8 mouse cellular contexts compared by ENCODE assay signal in the genomic region with DNA sequence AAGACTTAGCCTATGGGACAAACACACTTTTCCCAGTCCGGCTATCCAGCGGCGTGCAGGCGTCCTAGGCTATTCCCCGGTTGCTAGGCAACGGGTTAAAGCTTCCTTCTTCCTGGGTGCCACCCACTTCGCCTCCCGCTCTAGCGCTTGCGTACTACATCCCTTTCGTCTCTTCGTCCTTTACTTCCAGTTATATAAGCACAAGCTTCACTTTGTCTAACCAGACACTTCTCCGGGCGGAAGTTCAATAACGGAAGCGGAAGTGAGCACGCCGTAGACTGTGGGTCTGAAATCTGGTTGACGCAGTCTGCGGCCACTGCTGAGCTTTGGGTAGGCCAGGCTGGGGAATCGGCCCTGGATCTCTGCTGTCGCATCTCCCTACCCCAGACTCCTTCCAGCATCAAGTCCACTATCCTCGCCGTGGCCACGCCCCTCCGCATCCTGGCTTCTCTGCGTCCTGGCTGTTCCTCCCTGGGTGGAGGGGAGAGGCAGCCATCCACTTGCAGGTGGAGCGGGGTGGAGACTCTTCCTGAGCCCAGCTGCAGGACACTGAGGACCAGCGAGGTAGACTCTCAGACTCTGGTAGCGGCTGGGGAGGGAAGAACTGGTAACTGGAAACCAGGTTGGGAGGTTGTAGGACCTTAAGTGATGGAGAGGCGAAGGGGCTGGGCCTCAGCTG. TPM values are rescaled to one million over a fixed set of nuclear protein-coding genes. Genes with fewer than 3 reads are reported as not detected.
DNase-seq lines count a peak whose midpoint lies in the region; ATAC-seq and TF ChIP-seq lines count a peak whose summit lies in the region.

TSS of gene Fam120b (plus strand) at position 206 of the 679 bp plus-strand sequence.

- H3K4me2 ChIP-seq in embryonic facial prominence, embryonic 13.5 days = peak within 1 kb of the TSS; percentile 88
- H3K4me2 ChIP-seq in limb, embryonic 12.5 days = peak within 1 kb of the TSS; percentile 71
- H3K4me2 ChIP-seq in midbrain, embryonic 15.5 days = peak within 1 kb of the TSS; percentile 89

- peaks cover 9% of the 10 kb centered on the region; the same call in 1 of the 2 replicates for H3K27me3 ChIP-seq in embryonic facial prominence, embryonic 13.5 days
- no peaks in the 10 kb centered on the region for H3K27me3 ChIP-seq in kidney, adult 2 months (replicated peaks; ENCODE audit: control insufficient read depth, insufficient read depth, low read length)
- H3K27me3 ChIP-seq in limb, embryonic 12.5 days = peaks cover 10% of the 10 kb centered on the region; the same call in 1 of the 2 replicates
- H3K27me3 ChIP-seq in midbrain, embryonic 15.5 days (replicated peaks) = 0 out of 2 replicates have a peak, but pooled peaks cover 4% of the 10 kb centered on the region
- 0 out of 2 replicates have a peak, but pooled peaks cover 2% of the 10 kb centered on the region for H3K27me3 ChIP-seq in spleen, adult 2 months (ENCODE audit: control insufficient read depth, insufficient read depth, low read length)

- no peaks in the 10 kb centered on the region for H3K9me3 ChIP-seq in embryonic facial prominence, embryonic 13.5 days
- H3K9me3 ChIP-seq in limb, embryonic 12.5 days = no peaks in the 10 kb centered on the region
- H3K9me3 ChIP-seq in midbrain, embryonic 15.5 days = no peaks in the 10 kb centered on the region

- peak within 1 kb of the TSS; percentile 91 for H3K27ac ChIP-seq in embryonic facial prominence, embryonic 13.5 days
- peak within 1 kb of the TSS; percentile 74 for H3K27ac ChIP-seq in kidney, adult 2 months (ENCODE audit: insufficient read depth, low read depth, low read length)
- peak within 1 kb of the TSS; percentile 88 for H3K27ac ChIP-seq in limb, embryonic 12.5 days
- H3K27ac ChIP-seq in midbrain, embryonic 15.5 days = peak within 1 kb of the TSS; percentile 85
- H3K27ac ChIP-seq in spleen, adult 2 months (ENCODE audit: insufficient read depth, low read length) = peak within 1 kb of the TSS; percentile 74

- DNase-seq in 3T3-L1 (ENCODE audit: low read depth, low spot score) = peak; percentile 99
- peak; percentile 91 for DNase-seq in adrenal gland, postnatal 36 days
- DNase-seq in heart, adult 18-20 months = peak; percentile 90 to 96
- DNase-seq in kidney, adult 2 months = peak; percentile 97
- DNase-seq in spleen, adult 2 months (ENCODE audit: low read depth in 1 of 2, low spot score in 2 of 2) = peak; percentile 85 to 92

- peaks cover 22% of the 10 kb centered on the region for H3K4me1 ChIP-seq in embryonic facial prominence, embryonic 13.5 days
- H3K4me1 ChIP-seq in kidney, adult 2 months (ENCODE audit: control insufficient read depth, insufficient read depth, low read length) = peaks cover 3% of the 10 kb centered on the region; the same call in 1 of the 2 replicates
- H3K4me1 ChIP-seq in limb, embryonic 12.5 days (replicated peaks) = peaks cover 16% of the 10 kb centered on the region
- H3K4me1 ChIP-seq in midbrain, embryonic 15.5 days = peaks cover 30% of the 10 kb centered on the region
- peaks cover 7% of the 10 kb centered on the region; the same call in 1 of the 2 replicates for H3K4me1 ChIP-seq in spleen, adult 2 months (ENCODE audit: control insufficient read depth, insufficient read depth, insufficient read length)

- H3K4me3 ChIP-seq in embryonic facial prominence, embryonic 13.5 days = peak within 1 kb of the TSS; percentile 92
- H3K4me3 ChIP-seq in kidney, adult 2 months (ENCODE audit: insufficient read depth, low read depth, low read length) = peak within 1 kb of the TSS; percentile 93
- peak within 1 kb of the TSS; percentile 67 for H3K4me3 ChIP-seq in limb, embryonic 12.5 days (replicated peaks)
- H3K4me3 ChIP-seq in midbrain, embryonic 15.5 days = peak within 1 kb of the TSS; percentile 72
- peak within 1 kb of the TSS; percentile 77 for H3K4me3 ChIP-seq in spleen, adult 2 months (ENCODE audit: extremely low read depth, insufficient read depth, insufficient read length)

- 1% methylated on average over 31 of the region's 31 CpGs for WGBS in embryonic facial prominence, embryonic 13.5 days
- WGBS in kidney, adult 2 months = under 1% methylated on average over 31 of the region's 31 CpGs
- WGBS in limb, embryonic 12.5 days = under 1% methylated on average over 31 of the region's 31 CpGs
- WGBS in midbrain, embryonic 15.5 days = under 1% methylated on average over 31 of the region's 31 CpGs
- 2% methylated on average over 31 of the region's 31 CpGs for WGBS in spleen, adult 2 months

- peak; percentile 93 for ATAC-seq in embryonic facial prominence, embryonic 13.5 days (ENCODE audit: insufficient number of reproducible peaks, insufficient read depth, low FRiP score, low TSS enrichment, low read depth)
- ATAC-seq in limb, embryonic 12.5 days (ENCODE audit: insufficient number of reproducible peaks, insufficient read depth, low FRiP score, low TSS enrichment, low read depth) = peak; percentile 94
- peak; percentile 99 for ATAC-seq in midbrain, embryonic 15.5 days (replicated peaks)

- no peaks in the 10 kb centered on the region for H3K36me3 ChIP-seq in embryonic facial prominence, embryonic 13.5 days
- no peaks in the 10 kb centered on the region for H3K36me3 ChIP-seq in kidney, adult 2 months (ENCODE audit: control insufficient read depth, insufficient read depth, low read length)
- H3K36me3 ChIP-seq in limb, embryonic 12.5 days = no peaks in the 10 kb centered on the region
- no peaks in the 10 kb centered on the region for H3K36me3 ChIP-seq in midbrain, embryonic 15.5 days (replicated peaks)
- H3K36me3 ChIP-seq in spleen, adult 2 months (ENCODE audit: control insufficient read depth, insufficient read depth, low read length) = no peaks in the 10 kb centered on the region

- TF ChIP-seq POLR2A in kidney, adult 2 months (IDR thresholded peaks at IDR 0.05; ENCODE audit: low read depth, low read length) = peak; percentile 84
- TF ChIP-seq POLR2A in spleen, adult 2 months (IDR thresholded peaks at IDR 0.05; ENCODE audit: low read depth, low read length) = peak; percentile 76; the same call in 1 of the 2 replicates

- peak within 1 kb of the TSS; percentile 92 for H3K9ac ChIP-seq in embryonic facial prominence, embryonic 13.5 days
- H3K9ac ChIP-seq in limb, embryonic 12.5 days (replicated peaks) = peak within 1 kb of the TSS; percentile 80
- peak within 1 kb of the TSS; percentile 94 for H3K9ac ChIP-seq in midbrain, embryonic 15.5 days

- TF ChIP-seq CTCF in kidney, adult 2 months (conservative IDR thresholded peaks at IDR 0.05; ENCODE audit: insufficient read depth, insufficient read length, low read depth, low read length) = no peak
- TF ChIP-seq CTCF in spleen, adult 2 months (IDR thresholded peaks at IDR 0.05; ENCODE audit: extremely low read depth, insufficient read depth, insufficient read length, insufficient replicate concordance) = no peak

RNA-seq across cellular contexts. Expression of gene Fam120b, which starts in this region (rescaled TPM):
- 10 to 100 TPM; 20.7 to 20.8 TPM for total RNA-seq in adrenal gland, postnatal 36 days (2021)
- 31.1 and 35.9 TPM in 2 replicates for polyA plus RNA-seq in embryonic facial prominence, embryonic 13.5 days (2015; fragmentation: Nextera tagmentation; extraction: Ambion mirVana)
- total RNA-seq in heart, adult 18-20 months (2021) = 10 to 100 TPM; 11.9 to 12.8 TPM
- polyA plus RNA-seq in kidney, adult 2 months (2012; rRNA removed) = 11.7 and 12.3 TPM in 2 replicates
- polyA plus RNA-seq in limb, embryonic 12.5 days (2016; fragmentation: Nextera tagmentation; extraction: Ambion mirVana) = 33.2 and 35.2 TPM in 2 replicates
- 47.2 and 50.8 TPM in 2 replicates for polyA plus RNA-seq in midbrain, embryonic 15.5 days (2015; fragmentation: Nextera tagmentation; extraction: Ambion mirVana)
- 8.4 and 8.5 TPM in 2 replicates for polyA plus RNA-seq in spleen, adult 2 months (2012; rRNA removed)

Comparison
In these comparisons a context has a peak if more than half of its experiments do, and no peak if none do; other contexts are left out.
1. Peak in every context shown above with its lines: DNase-seq, ATAC-seq, H3K4me3 ChIP-seq and H3K27ac ChIP-seq.